Mouse (Mus musculus): ENCODE measurements around the gene Plekhh3.

DNA sequence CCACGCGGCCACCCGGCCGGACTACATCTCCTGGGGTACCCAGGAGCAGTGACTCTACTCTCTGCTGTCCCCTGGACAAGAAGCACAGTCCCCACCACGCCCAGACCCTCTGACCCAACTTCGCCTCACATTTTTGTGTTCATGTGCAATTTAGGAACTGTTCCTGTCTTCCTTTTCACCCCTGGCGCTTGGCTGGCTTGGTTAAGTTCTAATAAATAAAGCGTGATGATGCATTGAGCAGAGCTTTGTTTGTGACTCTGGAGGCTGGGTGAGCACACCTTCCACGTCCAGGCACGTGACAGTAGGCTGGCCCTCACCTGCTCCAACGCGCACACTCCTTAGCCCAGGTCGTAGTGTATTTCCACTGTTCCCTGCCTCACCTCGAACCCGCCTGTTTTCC is 9.6 kb downstream of the Plekhh3 start:
- TF ChIP-seq HCFC1 (IDR thresholded peaks at IDR 0.05; ENCODE audit: borderline replicate concordance, insufficient read depth, low read length) (no peak), ZC3H11A (IDR thresholded peaks at IDR 0.05; ENCODE audit: borderline replicate concordance, low read depth, low read length) (no peak), MAFK (IDR thresholded peaks at IDR 0.05; ENCODE audit: insufficient read depth, low read depth, low read length) (no peak), ZNF384 (IDR thresholded peaks at IDR 0.05; ENCODE audit: low read depth, low read length) (no peak), CHD2 (IDR thresholded peaks at IDR 0.05; ENCODE audit: low read depth, low read length) (no peak)

Data from ES-E14 (cell line).